Mouse (Mus musculus) limb, embryonic 15.5 days (tissue): Measurements from ENCODE around the gene Cdc27. TPM values are rescaled to one million over a fixed set of nuclear protein-coding genes. Genes with fewer than 3 reads are reported as not detected.

Source experiments
- ATAC-seq: fragments of 200-750 bp; cut with Nextera tagmentation; 2 replicates; pipeline ENCODE4 v1.8.0; 2017; ENCODE audit warnings: low read depth, moderate TSS enrichment; ENCODE audit not compliant: insufficient number of reproducible peaks, low FRiP score, low TSS enrichment
- H3K27ac ChIP-seq: fragments of 300-500 bp; sonication (generic); 2 replicates; pipeline ENCODE4 v1.5.1; 2015; ENCODE audit warnings: moderate library complexity, mild to moderate bottlenecking, inconsistent platforms
- H3K27me3 ChIP-seq: fragments of 300-500 bp; sonication (generic); 2 replicates; pipeline ENCODE4 v1.6.1; 2015; ENCODE audit warnings: inconsistent platforms
- H3K36me3 ChIP-seq: fragments of 300-500 bp; sonication (generic); 2 replicates; pipeline ENCODE4 v1.6.1; 2015; ENCODE audit warnings: inconsistent platforms
- H3K4me1 ChIP-seq: fragments of 300-500 bp; sonication (generic); 2 replicates; pipeline ENCODE4 v1.6.1; 2015; ENCODE audit warnings: inconsistent platforms
- H3K4me2 ChIP-seq: fragments of 300-500 bp; sonication (generic); 2 replicates; pipeline ENCODE4 v1.6.1; 2015; ENCODE audit warnings: mild to moderate bottlenecking, inconsistent platforms
- H3K4me3 ChIP-seq: fragments of 300-500 bp; sonication (generic); 2 replicates; pipeline ENCODE4 v1.5.1; 2015; ENCODE audit warnings: mild to moderate bottlenecking, inconsistent platforms
- H3K9ac ChIP-seq: fragments of 300-500 bp; sonication (generic); 2 replicates; pipeline ENCODE4 v1.6.1; 2015; ENCODE audit warnings: inconsistent platforms
- H3K9me3 ChIP-seq: fragments of 300-500 bp; sonication (generic); 2 replicates; pipeline ENCODE4 v1.6.1; 2016; ENCODE audit warnings: inconsistent platforms
- WGBS: fragments of 180-500 bp; shearing (Covaris S2); methylation state at CpG from one replicate; pipeline ENCODE4 v1.1.7; 2015; 5-methylcytosine and 5-hydroxymethylcytosine counted together
- polyA plus RNA-seq: library from polyadenylated mRNA; unstranded; fragments of >200 nt; fragmentation: Nextera tagmentation; extraction: Ambion mirVana; gene quantifications from 2 replicates; pipeline ENCODE4 v1.2.1, GENCODE M21; 2015

Gene Cdc27
- polyA plus RNA-seq, 1 experiment from 2014 or later: 40.6 TPM

DNA sequence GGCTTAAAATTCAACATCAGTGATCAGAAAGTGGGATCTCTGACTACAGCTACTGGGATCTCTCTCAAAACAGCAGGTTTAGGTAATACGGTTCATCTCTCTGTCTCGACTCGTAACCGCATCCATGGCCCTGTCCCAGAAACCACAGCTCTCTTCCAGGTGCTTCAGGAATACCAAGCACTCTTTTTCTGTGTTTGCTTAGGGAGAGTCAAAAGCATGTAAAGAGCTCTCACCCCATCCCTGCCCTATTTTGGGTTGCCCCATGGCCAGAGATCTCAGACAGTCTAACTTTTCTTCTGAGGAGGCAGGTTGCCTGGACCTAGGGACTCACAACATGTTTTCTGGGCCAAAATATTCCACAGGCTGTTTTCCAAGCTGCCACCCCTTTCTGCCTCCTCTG lies 17.9 kb upstream of the Cdc27 start:
- no peak for ATAC-seq
- no peak overlapping the region for H3K4me2 ChIP-seq
- no peak overlapping the region for H3K9ac ChIP-seq

DNA sequence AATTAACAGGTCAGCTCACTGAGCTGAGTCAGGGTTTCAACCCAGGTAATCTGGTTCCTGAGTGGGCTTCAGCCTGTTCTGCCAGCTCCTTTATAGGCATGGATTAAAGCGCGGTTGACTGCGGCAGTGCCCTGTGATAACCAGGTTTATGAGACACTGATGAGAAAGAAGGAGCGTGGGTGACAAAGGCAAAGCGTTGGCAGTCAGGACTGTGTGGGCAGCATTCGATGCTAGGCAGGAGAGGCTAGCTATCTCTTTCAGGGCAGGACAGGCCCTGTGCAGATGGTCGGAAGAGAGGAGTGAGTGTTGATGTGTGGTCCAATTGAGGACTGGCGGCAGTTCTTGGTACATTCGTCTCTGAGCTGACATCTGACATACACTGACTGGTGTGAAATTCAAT lies 17.3 kb upstream of the Cdc27 start:
- no peak for ATAC-seq
- WGBS: 79% methylated on average over 9 of the region's 9 CpGs
- no peak overlapping the region for H3K4me2 ChIP-seq
- H3K27ac ChIP-seq: no peak overlapping the region
- H3K9ac ChIP-seq: no peak overlapping the region
- H3K36me3 ChIP-seq: no peaks in the 10 kb centered on the region
- no peaks in the 10 kb centered on the region for H3K9me3 ChIP-seq
- 0 out of 2 replicates have a peak, but pooled peaks cover 5% of the 10 kb centered on the region for H3K4me1 ChIP-seq
- no peak overlapping the region for H3K4me3 ChIP-seq
- peaks cover 11% of the 10 kb centered on the region for H3K27me3 ChIP-seq

More for the DNA sequence above, 17.9 kb upstream of the Cdc27 start:
- Histone ChIP-seq H3K36me3 (no peaks in the 10 kb centered on the region), H3K9me3 (no peaks in the 10 kb centered on the region), H3K27ac (no peak overlapping the region), H3K4me1 (0 out of 2 replicates have a peak, but pooled peaks cover 5% of the 10 kb centered on the region), H3K27me3 (peaks cover 11% of the 10 kb centered on the region), H3K4me3 (no peak overlapping the region)
- 93% methylated on average over 4 of the region's 4 CpGs for WGBS

GRCm38 (mm10) chr11:104566796-104567195 lies 16.4 kb upstream of the Cdc27 start:
- WGBS: 82% methylated on average over 2 of the region's 2 CpGs
- H3K4me3 ChIP-seq: no peak overlapping the region
- ATAC-seq: no peak

DNA sequence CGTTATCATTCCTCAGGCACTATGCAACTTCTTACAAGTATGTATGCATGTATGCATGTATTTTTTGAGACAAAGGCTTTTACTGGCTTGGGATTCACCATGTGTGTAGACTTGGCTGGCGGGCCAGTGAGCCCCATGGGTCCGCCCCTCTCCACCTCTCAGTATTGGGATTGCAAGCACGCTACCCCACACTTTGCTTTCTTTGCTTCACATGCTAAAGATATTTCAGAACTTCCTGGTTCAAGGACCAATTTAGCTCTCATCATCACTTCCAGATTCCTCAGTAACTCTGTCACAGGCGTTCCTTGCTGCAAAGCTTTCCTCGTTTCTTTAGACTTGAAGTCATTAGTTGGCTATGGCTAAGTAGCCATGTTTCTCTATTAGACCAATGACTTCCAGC lies 15.7 kb upstream of the Cdc27 start:
- H3K36me3 ChIP-seq: no peaks in the 10 kb centered on the region
- 0 out of 2 replicates have a peak, but pooled peaks cover 3% of the 10 kb centered on the region for H3K4me1 ChIP-seq
- H3K27ac ChIP-seq: no peak overlapping the region
- no peaks in the 10 kb centered on the region for H3K27me3 ChIP-seq
- no peak overlapping the region for H3K9ac ChIP-seq
- ATAC-seq: no peak
- WGBS: 69% methylated on average over 6 of the region's 6 CpGs
- no peak overlapping the region for H3K4me2 ChIP-seq
- no peak overlapping the region for H3K4me3 ChIP-seq
- no peaks in the 10 kb centered on the region for H3K9me3 ChIP-seq

More at GRCm38 (mm10) chr11:104566796-104567195, 16.4 kb upstream of the Cdc27 start:
- H3K27ac ChIP-seq: no peak overlapping the region
- H3K4me1 ChIP-seq: 0 out of 2 replicates have a peak, but pooled peaks cover 5% of the 10 kb centered on the region
- H3K27me3 ChIP-seq: peaks cover 3% of the 10 kb centered on the region; the same call in 1 of the 2 replicates
- no peaks in the 10 kb centered on the region for H3K36me3 ChIP-seq
- H3K9me3 ChIP-seq: no peaks in the 10 kb centered on the region
- no peak overlapping the region for H3K4me2 ChIP-seq
- no peak overlapping the region for H3K9ac ChIP-seq

DNA sequence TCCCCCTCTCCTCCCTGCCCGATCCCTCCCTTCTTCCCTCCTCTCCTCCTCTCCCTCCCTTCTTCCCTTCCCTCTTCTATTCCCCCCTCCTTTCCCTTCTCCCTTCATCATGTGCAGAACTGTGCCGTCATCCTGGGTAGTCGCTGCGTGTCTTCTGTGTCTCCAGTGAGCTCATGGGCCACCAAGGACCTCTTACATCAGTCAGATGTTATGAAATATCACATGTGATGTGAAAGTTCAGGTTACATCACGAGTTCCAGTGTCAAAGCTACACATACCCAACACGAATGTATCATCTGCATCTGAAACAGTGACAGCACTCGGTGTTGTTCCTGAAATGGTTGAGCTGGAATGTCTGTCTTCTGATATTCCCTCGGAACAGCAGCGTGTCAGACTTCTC lies 14.8 kb upstream of the Cdc27 start:
- no peak for ATAC-seq
- H3K36me3 ChIP-seq: no peaks in the 10 kb centered on the region
- no peak overlapping the region for H3K4me2 ChIP-seq
- no peaks in the 10 kb centered on the region for H3K27me3 ChIP-seq
- 72% methylated on average over 9 of the region's 9 CpGs for WGBS
- H3K27ac ChIP-seq: no peak overlapping the region
- H3K9ac ChIP-seq: no peak overlapping the region
- H3K9me3 ChIP-seq: no peaks in the 10 kb centered on the region
- no peak overlapping the region for H3K4me3 ChIP-seq
- H3K4me1 ChIP-seq: 0 out of 2 replicates have a peak, but pooled peaks cover 3% of the 10 kb centered on the region

- Histone ChIP-seq H3K4me2 (no peak overlapping the region), H3K9me3 (no peaks in the 10 kb centered on the region), H3K27me3 (no peaks in the 10 kb centered on the region), H3K27ac (no peak overlapping the region), H3K4me3 (no peak overlapping the region), H3K9ac (no peak overlapping the region), H3K4me1 (0 out of 2 replicates have a peak, but pooled peaks cover 3% of the 10 kb centered on the region), H3K36me3 (no peaks in the 10 kb centered on the region)
- no peak for ATAC-seq
- WGBS: 46% methylated on average over 1 of the region's 1 CpGs
These were observed 13.1 kb upstream of the Cdc27 start for GRCm38 (mm10) chr11:104563496-104563895.

- no peak overlapping the region for H3K27ac ChIP-seq
- H3K4me2 ChIP-seq: no peak overlapping the region
- no peak for ATAC-seq
- no peaks in the 10 kb centered on the region for H3K27me3 ChIP-seq
- no peaks in the 10 kb centered on the region for H3K36me3 ChIP-seq
- no peaks in the 10 kb centered on the region for H3K9me3 ChIP-seq
- 60% methylated on average over 2 of the region's 2 CpGs for WGBS
- no peak overlapping the region for H3K9ac ChIP-seq
- H3K4me3 ChIP-seq: no peak overlapping the region
- 0 out of 2 replicates have a peak, but pooled peaks cover 2% of the 10 kb centered on the region for H3K4me1 ChIP-seq
These were observed 10.6 kb upstream of the Cdc27 start for GRCm38 (mm10) chr11:104560971-104561370.

GRCm38 (mm10) chr11:104558651-104559403 lies 8.4 kb upstream of the Cdc27 start:
- Histone ChIP-seq H3K9ac (no peak overlapping the region), H3K27me3 (no peaks in the 10 kb centered on the region), H3K9me3 (no peaks in the 10 kb centered on the region), H3K4me1 (no peaks in the 10 kb centered on the region), H3K36me3 (no peaks in the 10 kb centered on the region), H3K27ac (no peak overlapping the region), H3K4me2 (no peak overlapping the region), H3K4me3 (no peak overlapping the region)
- no peak for ATAC-seq
- WGBS: 42% methylated on average over 4 of the region's 4 CpGs

GRCm38 (mm10) chr11:104558065-104558464 lies 7.6 kb upstream of the Cdc27 start:
- no peaks in the 10 kb centered on the region for H3K9me3 ChIP-seq
- no peaks in the 10 kb centered on the region for H3K27me3 ChIP-seq
- H3K27ac ChIP-seq: no peak overlapping the region
- H3K36me3 ChIP-seq: no peaks in the 10 kb centered on the region
- H3K9ac ChIP-seq: no peak overlapping the region
- ATAC-seq: no peak
- WGBS: 69% methylated on average over 4 of the region's 4 CpGs
- no peak overlapping the region for H3K4me2 ChIP-seq
- no peaks in the 10 kb centered on the region for H3K4me1 ChIP-seq
- no peak overlapping the region for H3K4me3 ChIP-seq

DNA sequence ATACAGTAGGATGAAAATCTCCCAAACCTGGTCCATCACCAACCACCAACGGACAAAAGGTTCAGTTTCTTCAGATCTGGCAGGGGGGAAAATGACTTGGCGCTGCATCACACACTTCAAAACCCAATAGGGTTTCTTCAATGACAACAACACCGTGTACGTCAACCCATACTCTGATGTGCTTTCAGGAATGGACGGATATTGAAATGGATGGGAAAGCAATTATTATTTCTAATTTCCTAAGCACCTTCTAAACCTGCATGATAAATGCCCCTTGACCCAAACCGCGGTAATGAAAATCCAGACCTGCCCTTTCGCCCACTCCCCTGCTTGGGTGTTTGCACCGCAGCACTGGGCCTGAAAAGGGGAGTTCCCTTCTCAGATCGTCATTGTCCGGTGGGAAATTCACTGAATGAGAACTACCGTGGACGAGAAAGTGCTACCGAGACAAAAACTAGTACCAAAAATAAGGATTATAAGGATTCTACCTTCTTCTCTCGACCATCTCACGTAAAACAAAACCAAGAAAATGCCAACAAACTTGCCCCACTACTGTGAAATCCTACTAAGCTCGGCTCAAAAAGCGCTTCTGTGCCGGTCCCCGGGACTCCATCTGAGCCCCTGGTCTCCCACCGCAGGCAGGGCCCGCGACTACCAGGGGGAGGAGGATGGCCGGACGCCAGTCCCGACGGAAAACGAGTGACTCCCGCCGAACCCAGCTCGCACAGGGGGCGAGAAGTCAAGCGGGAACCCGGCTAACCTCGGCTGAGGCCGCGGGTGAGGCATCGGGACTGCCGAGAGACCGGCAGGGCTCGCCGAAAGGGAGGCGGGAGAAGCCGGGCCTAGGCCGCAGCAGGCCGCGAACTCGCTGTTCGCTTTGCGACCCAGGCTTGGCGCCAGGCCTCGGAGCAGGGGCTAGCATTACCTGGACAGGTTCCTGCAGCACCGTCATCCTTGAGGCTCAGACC lies 698 bp downstream of the Cdc27 start:
- Histone ChIP-seq H3K9ac (peak overlapping the region; percentile 95), H3K27ac (peak overlapping the region; percentile 89), H3K36me3 (no peaks in the 10 kb centered on the region; the same call in 1 of the 2 replicates), H3K9me3 (no peaks in the 10 kb centered on the region), H3K4me2 (peak overlapping the region; percentile 61), H3K4me3 (peak overlapping the region; percentile 85), H3K27me3 (no peaks in the 10 kb centered on the region), H3K4me1 (0 out of 2 replicates have a peak, but pooled peaks cover 2% of the 10 kb centered on the region)
- WGBS: under 1% methylated on average over 53 of the region's 53 CpGs
- ATAC-seq: peak; percentile 74

DNA sequence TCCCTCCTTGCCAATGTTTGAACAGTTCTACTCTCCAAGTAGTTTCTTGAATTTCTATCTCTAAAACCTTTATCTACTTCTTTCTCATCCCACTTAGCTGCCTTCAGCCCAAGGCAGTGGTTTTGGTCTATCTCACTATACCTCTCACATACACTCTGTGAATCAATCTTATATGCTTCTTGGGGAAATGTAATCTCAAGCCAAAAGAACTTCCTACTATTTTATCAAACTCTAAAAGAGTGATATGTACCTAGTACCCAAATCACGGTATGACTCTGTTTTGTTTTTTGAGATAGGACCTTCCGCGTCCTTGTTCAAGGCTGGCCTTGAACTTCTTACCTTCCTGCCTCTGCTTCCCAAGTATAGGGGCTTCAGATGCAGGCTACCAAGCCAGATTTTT lies 2.9 kb downstream of the Cdc27 start:
- Histone ChIP-seq H3K4me1 (0 out of 2 replicates have a peak, but pooled peaks cover 2% of the 10 kb centered on the region), H3K27ac (no peak overlapping the region)

More for the DNA sequence above, 2.9 kb downstream of the Cdc27 start:
- Histone ChIP-seq H3K27me3 (no peaks in the 10 kb centered on the region), H3K4me2 (no peak overlapping the region), H3K4me3 (no peak overlapping the region), H3K9ac (no peak overlapping the region), H3K36me3 (no peaks in the 10 kb centered on the region; the same call in 1 of the 2 replicates), H3K9me3 (no peaks in the 10 kb centered on the region)
- ATAC-seq: no peak
- 97% methylated on average over 3 of the region's 3 CpGs for WGBS
